Mouse (Mus musculus): ENCODE measurements around the gene Zfyve27. TPM values are rescaled to one million over a fixed set of nuclear protein-coding genes. Genes with fewer than 3 reads are reported as not detected.

Gene Zfyve27
- polyA plus RNA-seq, 1 experiment, result 24.0 TPM

DNA sequence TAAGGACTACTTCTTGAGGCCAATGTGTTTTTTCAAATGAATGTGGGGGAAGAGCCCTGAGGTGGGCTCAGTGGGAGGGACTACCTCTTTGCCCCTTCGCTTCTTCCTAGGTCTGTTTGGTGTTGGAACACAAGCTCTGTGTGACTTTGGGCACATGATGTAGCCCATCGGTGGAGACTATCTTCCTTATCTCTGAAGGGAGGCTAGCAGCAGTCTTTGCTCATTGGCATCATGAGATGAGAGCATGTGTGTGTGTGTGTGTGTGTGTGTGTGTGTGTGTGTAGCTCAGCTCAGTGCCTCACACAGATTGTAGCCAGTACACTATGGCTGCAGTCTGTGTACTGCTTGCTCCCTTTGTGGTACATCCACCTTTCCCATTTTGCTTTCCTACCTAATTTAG is 13.7 kb downstream of the Zfyve27 start:
- Histone ChIP-seq H3K27ac (ENCODE audit: insufficient read depth, low read depth, low read length) (no peak overlapping the region), H3K4me3 (ENCODE audit: low read depth, low read length) (no peak overlapping the region), H3K36me3 (ENCODE audit: control insufficient read depth, insufficient read depth, low read length) (peaks cover 33% of the 10 kb centered on the region), H3K4me1 (ENCODE audit: control insufficient read depth, insufficient read depth, insufficient read length, low read length) (no peaks in the 10 kb centered on the region), H3K27me3 (ENCODE audit: control insufficient read depth, insufficient read depth, low read length) (no peaks in the 10 kb centered on the region)
- 74% methylated on average over 2 of the region's 2 CpGs for WGBS
- TF ChIP-seq CTCF (IDR thresholded peaks at IDR 0.05; ENCODE audit: extremely low read depth, insufficient read length, insufficient replicate concordance, low read depth, low read length) (no peak), POLR2A (IDR thresholded peaks at IDR 0.05; ENCODE audit: low read depth, low read length) (no peak)

DNA sequence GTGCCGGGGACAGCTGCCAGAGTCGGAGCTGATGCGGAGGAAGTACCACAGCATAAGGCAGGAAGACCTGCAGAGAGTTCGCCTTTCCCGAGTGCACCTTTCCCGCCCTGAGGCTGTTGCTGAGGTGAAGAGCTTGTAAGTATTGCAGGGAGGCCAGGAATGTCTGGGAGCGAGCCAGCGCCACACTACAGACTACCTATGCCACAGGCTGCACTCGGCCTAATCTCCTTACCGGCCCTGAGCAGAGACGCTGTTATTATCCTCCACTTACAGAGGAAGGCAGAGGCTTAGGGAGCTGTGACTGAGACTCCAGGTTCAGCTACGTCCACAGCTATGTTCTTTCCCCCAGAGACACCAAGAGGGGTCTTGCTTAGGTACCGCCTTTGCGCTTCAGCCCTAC is 15.6 kb downstream of the Zfyve27 start:
- TF ChIP-seq POLR2A (IDR thresholded peaks at IDR 0.05; ENCODE audit: low read depth, low read length) (no peak), CTCF (IDR thresholded peaks at IDR 0.05; ENCODE audit: extremely low read depth, insufficient read length, insufficient replicate concordance, low read depth, low read length) (no peak)
- 92% methylated on average over 14 of the region's 14 CpGs for WGBS

DNA sequence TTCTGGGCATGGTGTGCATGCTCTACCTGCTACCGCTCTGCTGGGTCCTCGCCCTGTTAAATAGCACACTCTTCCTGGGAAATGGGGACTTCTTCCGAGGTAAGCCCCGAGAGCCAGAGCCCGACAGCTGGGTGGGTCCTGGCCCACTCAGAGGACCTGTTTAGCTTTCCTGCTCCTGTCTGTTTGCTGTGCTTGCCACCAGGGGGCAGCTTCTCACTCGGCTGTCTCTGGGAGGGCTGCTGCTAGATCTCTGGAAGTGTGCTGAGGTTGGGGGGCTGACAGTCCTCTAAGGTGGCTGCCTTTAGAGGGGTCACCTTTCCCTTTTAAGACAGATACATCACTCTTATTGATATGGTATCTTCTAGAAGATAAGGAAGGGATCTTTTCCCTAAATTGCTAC is 18.9 kb downstream of the Zfyve27 start:
- no peaks in the 10 kb centered on the region for H3K27me3 ChIP-seq (ENCODE audit: control insufficient read depth, insufficient read depth, low read length)
- no peaks in the 10 kb centered on the region for H3K4me1 ChIP-seq (ENCODE audit: control insufficient read depth, insufficient read depth, insufficient read length, low read length)
- no peak for TF ChIP-seq POLR2A (IDR thresholded peaks at IDR 0.05; ENCODE audit: low read depth, low read length)
- TF ChIP-seq CTCF (IDR thresholded peaks at IDR 0.05; ENCODE audit: extremely low read depth, insufficient read length, insufficient replicate concordance, low read depth, low read length), result peak; percentile 34; the same call in 1 of the 2 replicates
- H3K27ac ChIP-seq (ENCODE audit: insufficient read depth, low read depth, low read length), result no peak overlapping the region
- WGBS, result 53% methylated on average over 6 of the region's 6 CpGs
- H3K36me3 ChIP-seq (ENCODE audit: control insufficient read depth, insufficient read depth, low read length), result peaks cover 62% of the 10 kb centered on the region
- H3K4me3 ChIP-seq (ENCODE audit: low read depth, low read length), result no peak overlapping the region

More for the DNA sequence above, 15.6 kb downstream of the Zfyve27 start:
- H3K27me3 ChIP-seq (ENCODE audit: control insufficient read depth, insufficient read depth, low read length), result no peaks in the 10 kb centered on the region
- H3K4me1 ChIP-seq (ENCODE audit: control insufficient read depth, insufficient read depth, insufficient read length, low read length), result no peaks in the 10 kb centered on the region
- H3K36me3 ChIP-seq (ENCODE audit: control insufficient read depth, insufficient read depth, low read length), result peaks cover 49% of the 10 kb centered on the region
- H3K4me3 ChIP-seq (ENCODE audit: low read depth, low read length), result no peak overlapping the region
- no peak overlapping the region for H3K27ac ChIP-seq (ENCODE audit: insufficient read depth, low read depth, low read length)

DNA sequence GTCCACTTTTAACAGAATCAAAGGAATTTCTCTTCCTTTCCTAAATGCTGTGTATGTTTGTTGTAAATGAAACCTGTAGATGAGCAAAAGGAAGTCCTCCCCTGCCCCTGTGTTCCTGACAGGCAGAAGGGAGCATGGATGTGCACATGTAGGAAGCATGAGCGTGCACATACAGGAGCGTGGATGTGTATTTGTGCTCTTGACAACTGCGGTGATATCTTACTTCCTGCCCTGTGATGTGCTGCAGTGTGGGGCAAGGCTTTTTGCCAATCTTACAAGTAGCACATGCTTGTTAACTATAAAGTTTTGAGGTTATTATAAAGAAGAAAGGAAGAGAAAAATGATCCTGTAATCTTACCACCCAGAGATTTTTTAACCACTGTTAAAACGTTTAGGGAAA is 26.0 kb downstream of the Zfyve27 start:
- WGBS, result 75% methylated on average over 4 of the region's 4 CpGs
- TF ChIP-seq CTCF (IDR thresholded peaks at IDR 0.05; ENCODE audit: extremely low read depth, insufficient read length, insufficient replicate concordance, low read depth, low read length) (no peak), POLR2A (IDR thresholded peaks at IDR 0.05; ENCODE audit: low read depth, low read length) (no peak)
- peaks cover 38% of the 10 kb centered on the region for H3K36me3 ChIP-seq (ENCODE audit: control insufficient read depth, insufficient read depth, low read length)

DNA sequence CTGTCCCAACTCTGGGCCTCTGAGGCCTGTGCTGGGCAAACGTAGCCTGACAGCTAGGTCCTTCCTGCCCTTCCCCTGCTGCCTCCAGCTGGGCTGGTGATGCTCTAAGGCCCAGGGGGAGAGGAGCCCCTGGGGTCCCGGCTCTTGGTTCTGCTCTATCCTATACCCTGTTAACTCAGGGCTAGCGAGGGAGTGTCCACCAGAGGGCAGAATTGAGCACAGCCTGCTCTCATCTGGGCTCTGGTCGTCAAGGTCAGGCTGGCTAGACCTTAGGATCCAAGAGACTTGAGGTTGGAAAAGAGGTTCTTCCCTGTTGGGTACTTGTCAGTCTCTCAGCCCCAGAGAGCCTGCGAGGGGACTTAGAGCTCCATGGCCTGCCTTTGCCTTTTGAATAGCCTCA is 26.7 kb downstream of the Zfyve27 start:
- Histone ChIP-seq H3K27me3 (ENCODE audit: control insufficient read depth, insufficient read depth, low read length) (no peaks in the 10 kb centered on the region), H3K36me3 (ENCODE audit: control insufficient read depth, insufficient read depth, low read length) (peaks cover 34% of the 10 kb centered on the region), H3K4me1 (ENCODE audit: control insufficient read depth, insufficient read depth, insufficient read length, low read length) (no peaks in the 10 kb centered on the region), H3K27ac (ENCODE audit: insufficient read depth, low read depth, low read length) (no peak overlapping the region), H3K4me3 (ENCODE audit: low read depth, low read length) (no peak overlapping the region)
- TF ChIP-seq POLR2A (IDR thresholded peaks at IDR 0.05; ENCODE audit: low read depth, low read length) (no peak), CTCF (IDR thresholded peaks at IDR 0.05; ENCODE audit: extremely low read depth, insufficient read length, insufficient replicate concordance, low read depth, low read length) (peak; percentile 78; the same call in 1 of the 2 replicates)
- 23% methylated on average over 5 of the region's 5 CpGs for WGBS

More for the DNA sequence above, 26.0 kb downstream of the Zfyve27 start:
- H3K4me3 ChIP-seq (ENCODE audit: low read depth, low read length), result no peak overlapping the region
- no peaks in the 10 kb centered on the region for H3K27me3 ChIP-seq (ENCODE audit: control insufficient read depth, insufficient read depth, low read length)
- no peaks in the 10 kb centered on the region for H3K4me1 ChIP-seq (ENCODE audit: control insufficient read depth, insufficient read depth, insufficient read length, low read length)
- no peak overlapping the region for H3K27ac ChIP-seq (ENCODE audit: insufficient read depth, low read depth, low read length)

DNA sequence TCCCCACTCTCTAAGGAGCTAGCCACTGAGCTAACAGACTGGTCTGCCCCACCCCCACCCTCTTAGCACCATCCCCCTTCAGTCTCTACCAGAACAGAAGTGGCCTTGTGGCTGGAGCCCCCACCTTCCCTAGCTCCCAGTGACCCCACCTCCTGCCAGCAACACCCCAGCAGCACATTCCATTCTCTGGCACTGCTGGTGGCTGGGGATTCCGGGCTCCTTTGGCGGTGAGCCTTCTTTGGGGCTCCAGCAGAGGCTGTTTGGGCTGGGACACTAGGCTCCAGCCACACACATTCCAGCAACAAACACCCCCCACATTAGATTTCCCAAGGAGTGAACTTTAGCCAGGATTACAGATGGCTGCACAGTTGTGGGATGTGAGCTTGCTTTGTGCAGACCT is 29.6 kb downstream of the Zfyve27 start:
- 84% methylated on average over 2 of the region's 2 CpGs for WGBS
- no peak for TF ChIP-seq CTCF (IDR thresholded peaks at IDR 0.05; ENCODE audit: extremely low read depth, insufficient read length, insufficient replicate concordance, low read depth, low read length)
- TF ChIP-seq POLR2A (IDR thresholded peaks at IDR 0.05; ENCODE audit: low read depth, low read length), result no peak
- Histone ChIP-seq H3K27ac (ENCODE audit: insufficient read depth, low read depth, low read length) (no peak overlapping the region), H3K4me3 (ENCODE audit: low read depth, low read length) (no peak overlapping the region), H3K36me3 (ENCODE audit: control insufficient read depth, insufficient read depth, low read length) (peaks cover 23% of the 10 kb centered on the region), H3K27me3 (ENCODE audit: control insufficient read depth, insufficient read depth, low read length) (no peaks in the 10 kb centered on the region), H3K4me1 (ENCODE audit: control insufficient read depth, insufficient read depth, insufficient read length, low read length) (peaks cover 2% of the 10 kb centered on the region; the same call in 1 of the 2 replicates)

DNA sequence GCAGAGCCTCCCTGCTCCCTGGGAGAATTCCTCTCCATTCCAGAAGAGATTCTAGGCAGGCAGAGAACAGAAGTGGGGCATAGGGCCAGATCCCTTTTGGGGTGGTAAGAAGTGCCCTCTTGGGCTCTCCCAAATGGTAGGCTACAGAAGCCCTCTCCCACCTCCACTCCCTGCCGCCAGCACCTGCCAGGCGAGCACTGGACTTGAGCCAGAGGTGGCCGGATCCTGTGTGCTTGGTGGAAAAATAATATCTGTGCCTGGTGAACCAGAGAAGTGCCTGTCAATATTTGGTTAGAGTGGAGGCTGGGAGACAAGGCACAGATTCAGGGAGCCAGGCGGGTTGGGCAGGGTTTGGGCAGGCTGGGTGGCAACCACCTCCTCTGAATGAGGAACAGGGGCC is 32.6 kb downstream of the Zfyve27 start:
- TF ChIP-seq POLR2A (IDR thresholded peaks at IDR 0.05; ENCODE audit: low read depth, low read length) (no peak), CTCF (IDR thresholded peaks at IDR 0.05; ENCODE audit: extremely low read depth, insufficient read length, insufficient replicate concordance, low read depth, low read length) (no peak)
- Histone ChIP-seq H3K36me3 (ENCODE audit: control insufficient read depth, insufficient read depth, low read length) (peaks cover 10% of the 10 kb centered on the region), H3K4me3 (ENCODE audit: low read depth, low read length) (no peak overlapping the region), H3K4me1 (ENCODE audit: control insufficient read depth, insufficient read depth, insufficient read length, low read length) (peaks cover 4% of the 10 kb centered on the region; the same call in 1 of the 2 replicates), H3K27ac (ENCODE audit: insufficient read depth, low read depth, low read length) (no peak overlapping the region), H3K27me3 (ENCODE audit: control insufficient read depth, insufficient read depth, low read length) (peaks cover 2% of the 10 kb centered on the region; the same call in 1 of the 2 replicates)
- 30% methylated on average over 4 of the region's 4 CpGs for WGBS
